Mouse (Mus musculus): Measurements from ENCODE around the gene Def8. TPM values are rescaled to one million over a fixed set of nuclear protein-coding genes. Genes with fewer than 3 reads are reported as not detected.

Gene Def8
- total RNA-seq, 1 experiment from 2014 or later = 6.2 TPM

GRCm38 (mm10) chr8:123510819-123511218 lies 87.5 kb downstream of the Def8 start:
- no peak for ATAC-seq (ENCODE audit: extremely low read depth, insufficient number of reproducible peaks, low FRiP score, poor library complexity, severe bottlenecking)

Other genes starting within 250 kb of the Def8 start
- gene Dpep1, start 237.3 kb upstream of the Def8 start, total RNA-seq (2017) = not detected in 2 replicates
- 60.9 and 64.8 TPM in 2 replicates for gene Chmp1a, start 210.8 kb upstream of the Def8 start, total RNA-seq (2017)
- gene Spata33, start 210.7 kb upstream of the Def8 start, total RNA-seq (2017) = 0.12 TPM in 2 replicates
- gene Cdk10, start 198.7 kb upstream of the Def8 start, total RNA-seq (2017) = 48.5 and 58.4 TPM in 2 replicates
- 3.5 and 6.8 TPM in 2 replicates for gene Spata2l, start 187.3 kb upstream of the Def8 start, total RNA-seq (2017)
- gene Zfp276, start 169.3 kb upstream of the Def8 start, total RNA-seq (2017) = 55.0 and 57.4 TPM in 2 replicates
- gene Vps9d1, start 169.2 kb upstream of the Def8 start, total RNA-seq (2017) = 43.6 and 53.3 TPM in 2 replicates
- 26.8 and 30.6 TPM in 2 replicates for gene Fanca, start 105.0 kb upstream of the Def8 start, total RNA-seq (2017)
- gene Spire2, start 90.8 kb upstream of the Def8 start, total RNA-seq (2017) = 0.23 and 0.37 TPM in 2 replicates
- gene Tcf25, start 49.8 kb upstream of the Def8 start, total RNA-seq (2017) = 275 and 330 TPM in 2 replicates
- gene Mc1r, start 16.4 kb upstream of the Def8 start, total RNA-seq (2017) = 0.61 TPM in 1 of 2 replicates, not detected in the other
- gene Tubb3, start 12.1 kb upstream of the Def8 start, total RNA-seq (2017) = 1.2 TPM in 1 of 2 replicates, not detected in the other
- 12.8 and 17.9 TPM in 2 replicates for gene Afg3l1, start 54.4 kb downstream of the Def8 start, total RNA-seq (2017)
- gene Dbndd1, start 91.9 kb downstream of the Def8 start, total RNA-seq (2017) = 0.58 TPM in 1 of 2 replicates, not detected in the other
- 2.3 and 4.3 TPM in 2 replicates for gene Gas8, start 95.3 kb downstream of the Def8 start, total RNA-seq (2017)
- 2.7 and 3.7 TPM in 2 replicates for gene Rhou, start 230.4 kb downstream of the Def8 start, total RNA-seq (2017)

Data from neutrophil, adult 5-6 weeks (primary cell).